Mouse (Mus musculus): ENCODE data around the gene Fubp1. TPM values are rescaled to one million over a fixed set of nuclear protein-coding genes. Genes with fewer than 3 reads are reported as not detected.

Fubp1 gene
- polyA plus RNA-seq, 1 experiment: 49.4 TPM

GRCm38 (mm10) chr3:152282126-152282525 lies 71.9 kb downstream of the Fubp1 start:
- TF ChIP-seq POLR2A (IDR thresholded peaks at IDR 0.05; ENCODE audit: borderline replicate concordance, low read depth, low read length) (no peak), CTCF (IDR thresholded peaks at IDR 0.05; ENCODE audit: low read depth, low read length) (no peak)
- no peaks in the 10 kb centered on the region for H3K4me1 ChIP-seq (ENCODE audit: control insufficient read depth, insufficient read depth, low read length)
- no peak overlapping the region for H3K4me3 ChIP-seq (ENCODE audit: insufficient read depth, low read length)
- H3K27ac ChIP-seq (ENCODE audit: insufficient read depth, low read depth, low read length): no peak overlapping the region

- no peak overlapping the region for H3K27ac ChIP-seq (ENCODE audit: insufficient read depth, low read depth, low read length)
- H3K4me3 ChIP-seq (ENCODE audit: insufficient read depth, low read length): no peak overlapping the region
- H3K4me1 ChIP-seq (ENCODE audit: control insufficient read depth, insufficient read depth, low read length): no peaks in the 10 kb centered on the region
- TF ChIP-seq POLR2A (IDR thresholded peaks at IDR 0.05; ENCODE audit: borderline replicate concordance, low read depth, low read length) (no peak), CTCF (IDR thresholded peaks at IDR 0.05; ENCODE audit: low read depth, low read length) (no peak)
Observed at GRCm38 (mm10) chr3:152284306-152284705, 74.1 kb downstream of the Fubp1 start.

GRCm38 (mm10) chr3:152284759-152285158 lies 74.5 kb downstream of the Fubp1 start:
- Histone ChIP-seq H3K27ac (ENCODE audit: insufficient read depth, low read depth, low read length) (no peak overlapping the region), H3K4me3 (ENCODE audit: insufficient read depth, low read length) (no peak overlapping the region), H3K4me1 (ENCODE audit: control insufficient read depth, insufficient read depth, low read length) (no peaks in the 10 kb centered on the region)
- no peak for TF ChIP-seq CTCF (IDR thresholded peaks at IDR 0.05; ENCODE audit: low read depth, low read length)
- TF ChIP-seq POLR2A (IDR thresholded peaks at IDR 0.05; ENCODE audit: borderline replicate concordance, low read depth, low read length): no peak

Other genes with a start within 250 kb of the Fubp1 start
- gene Gipc2, start 44.2 kb upstream of the Fubp1 start, polyA plus RNA-seq (2012; ENCODE audit: insufficient read depth, insufficient read length, missing spikeins): 1.2 TPM in 1 of 2 replicates, not detected in the other
- gene Dnajb4, start 120 bp upstream of the Fubp1 start, polyA plus RNA-seq (2012; ENCODE audit: insufficient read depth, insufficient read length, missing spikeins): 20.5 and 26.0 TPM in 2 replicates
- 1.5 and 1.6 TPM in 2 replicates for gene Nexn, start 55.9 kb downstream of the Fubp1 start, polyA plus RNA-seq (2012; ENCODE audit: insufficient read depth, insufficient read length, missing spikeins)
- gene Miga1, start 130.0 kb downstream of the Fubp1 start, polyA plus RNA-seq (2012; ENCODE audit: insufficient read depth, insufficient read length, missing spikeins): 3.9 and 4.8 TPM in 2 replicates
- 36.1 TPM in 2 replicates for gene Usp33, start 136.1 kb downstream of the Fubp1 start, polyA plus RNA-seq (2012; ENCODE audit: insufficient read depth, insufficient read length, missing spikeins)
- 32.0 and 40.5 TPM in 2 replicates for gene Zzz3, start 185.1 kb downstream of the Fubp1 start, polyA plus RNA-seq (2012; ENCODE audit: insufficient read depth, insufficient read length, missing spikeins)